In the genomic region with DNA sequence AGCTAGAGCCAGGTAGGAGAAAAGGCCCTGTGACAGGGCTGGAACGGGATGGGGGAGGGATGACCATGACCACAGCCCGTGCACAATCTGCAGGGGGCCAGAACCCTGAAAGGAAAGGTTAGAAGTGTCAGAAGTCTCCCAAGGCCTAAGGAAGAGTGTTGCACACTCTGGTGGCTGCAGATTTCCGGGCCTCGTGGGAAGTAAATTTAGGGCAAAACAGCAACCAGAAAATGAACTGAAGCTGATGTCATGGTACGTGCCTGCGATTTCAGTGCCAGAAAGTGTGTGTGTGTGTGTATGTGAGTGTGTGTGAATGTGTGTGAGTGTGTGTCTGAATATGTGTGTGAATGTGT, we compare ENCODE assay signal across 17 mouse cellular contexts.
DNase-seq lines count a peak whose midpoint lies in the region; ATAC-seq and TF ChIP-seq lines count a peak whose summit lies in the region.
"Had no signal": no experiment of that assay in that cellular context is flagged by ENCODE, and none has a peak within 500 bp of the region (broad histone marks: within the 10 kb centered on the region; RNA-seq: fewer than 3 reads in every experiment).

No protein-coding gene starts in this region.

- peak overlapping the region; percentile 78 for H3K27ac ChIP-seq in gastrocnemius, adult 2 months
- H3K27ac ChIP-seq in liver, embryonic 16.5 days (ENCODE audit: low read length) = peak overlapping the region; percentile 17; the same call in 1 of the 2 replicates
- H3K27ac ChIP-seq in liver, embryonic 12.5 days = no peak overlapping the region
- peak overlapping the region; percentile 90; the same call in 1 of the 2 replicates for H3K27ac ChIP-seq in MEL (ENCODE audit: control insufficient read depth, low read depth, low read length)
- H3K27ac ChIP-seq in liver, postnatal 0 days (ENCODE audit: low read depth) = 0 out of 2 replicates have a peak overlapping the region, but pooled peaks have one; percentile 67
- H3K27ac ChIP-seq: embryonic facial prominence, embryonic 15.5 days; liver, embryonic 14.5 days; midbrain, embryonic 15.5 days had no signal

- no peaks in the 10 kb centered on the region for H3K9me3 ChIP-seq in liver, embryonic 16.5 days (replicated peaks; ENCODE audit: control insufficient read depth, low read length)
- H3K9me3 ChIP-seq in liver, embryonic 12.5 days (replicated peaks) = no peaks in the 10 kb centered on the region
- no peaks in the 10 kb centered on the region for H3K9me3 ChIP-seq in MEL (replicated peaks; ENCODE audit: insufficient read depth, low read length)
- H3K9me3 ChIP-seq in liver, postnatal 0 days (ENCODE audit: low read length) = no peaks in the 10 kb centered on the region
- H3K9me3 ChIP-seq: embryonic facial prominence, embryonic 15.5 days; midbrain, embryonic 15.5 days had no signal

- intact Hi-C loops in gastrocnemius, adult 2 months (cut with DNase I) = loop anchor here (5.0 kb wide), 1 partner anchor 74 kb away; no protein-coding TSS in a partner anchor

- no peak for TF ChIP-seq CTCF in gastrocnemius, adult 2 months (IDR thresholded peaks at IDR 0.05)
- TF ChIP-seq CTCF in MEL (IDR thresholded peaks at IDR 0.05 in 2 of 3, conservative IDR thresholded peaks at IDR 0.05 in 1 of 3; ENCODE audit: control insufficient read depth in 1 of 3, insufficient read depth in 1 of 3, low read depth in 2 of 3, low read length in 3 of 3, poor library complexity in 1 of 3, severe bottlenecking in 1 of 3) = no peak
- TF ChIP-seq CTCF in liver, postnatal 0 days (IDR thresholded peaks at IDR 0.05; ENCODE audit: low read depth) = no peak

- TF ChIP-seq POLR2A in MEL (IDR thresholded peaks at IDR 0.05; ENCODE audit: control insufficient read depth in 1 of 2, insufficient read depth in 1 of 2, low read depth in 1 of 2, low read length in 2 of 2, poor library complexity in 1 of 2) = no peak

- H3K4me3 ChIP-seq in gastrocnemius, adult 2 months = no peak overlapping the region
- H3K4me3 ChIP-seq in liver, embryonic 16.5 days (ENCODE audit: low read depth, low read length) = no peak overlapping the region
- no peak overlapping the region for H3K4me3 ChIP-seq in liver, embryonic 12.5 days
- no peak overlapping the region for H3K4me3 ChIP-seq in MEL (ENCODE audit: control insufficient read depth in 1 of 2, insufficient read depth in 1 of 2, low read depth in 2 of 2, low read length in 2 of 2)
- H3K4me3 ChIP-seq in liver, postnatal 0 days (ENCODE audit: low read depth, low read length) = no peak overlapping the region
- H3K4me3 ChIP-seq: embryonic facial prominence, embryonic 15.5 days; midbrain, embryonic 15.5 days had no signal

- no peak for DNase-seq in gastrocnemius, adult 2 months
- DNase-seq in gastrocnemius, adult 18-20 months (ENCODE audit: low spot score) = no peak
- peak; percentile 27 for DNase-seq in MEL (ENCODE audit: low read depth, low spot score)
- no peak for DNase-seq in liver, postnatal 0 days
- DNase-seq in right cerebral cortex, postnatal 36 days (ENCODE audit: low spot score in 2 of 2) = no peak
- DNase-seq: adrenal gland, postnatal 10 days; cerebellum, adult 9-10 months; gastrocnemius, postnatal 10 days; kidney, adult 11 months; kidney, postnatal 25 days; layer of hippocampus, adult 9-11 months had no signal

- no peak overlapping the region for H3K9ac ChIP-seq in liver, embryonic 16.5 days (ENCODE audit: low read depth, low read length)
- H3K9ac ChIP-seq in liver, embryonic 12.5 days = no peak overlapping the region
- H3K9ac ChIP-seq in MEL (ENCODE audit: control insufficient read depth, low read depth, low read length, poor library complexity, severe bottlenecking) = no peak overlapping the region
- no peak overlapping the region for H3K9ac ChIP-seq in liver, postnatal 0 days (replicated peaks)
- H3K9ac ChIP-seq: embryonic facial prominence, embryonic 15.5 days; liver, embryonic 14.5 days; midbrain, embryonic 15.5 days had no signal

- no peak for TF ChIP-seq RAD21 in MEL (IDR thresholded peaks at IDR 0.05; ENCODE audit: low read depth, low read length)

- no peaks in the 10 kb centered on the region for H3K36me3 ChIP-seq in liver, embryonic 16.5 days (ENCODE audit: control insufficient read depth, insufficient read depth)
- no peaks in the 10 kb centered on the region for H3K36me3 ChIP-seq in liver, embryonic 12.5 days
- peaks cover 0 to 26% of the 10 kb centered on the region in 2 experiments; a peak in 2 of 4 replicates for H3K36me3 ChIP-seq in MEL (ENCODE audit: control insufficient read depth in 1 of 2, insufficient read depth in 2 of 2, low read length in 2 of 2)
- H3K36me3 ChIP-seq in liver, postnatal 0 days (replicated peaks; ENCODE audit: insufficient read depth, low read length) = no peaks in the 10 kb centered on the region
- H3K36me3 ChIP-seq: embryonic facial prominence, embryonic 15.5 days; midbrain, embryonic 15.5 days had no signal

- no peak for TF ChIP-seq EP300 in MEL (IDR thresholded peaks at IDR 0.05; ENCODE audit: low read depth in 1 of 2, low read length in 2 of 2)
- TF ChIP-seq EP300 in liver, postnatal 0 days (IDR thresholded peaks at IDR 0.05; ENCODE audit: low read depth) = no peak

- H3K4me1 ChIP-seq in liver, embryonic 16.5 days (ENCODE audit: control insufficient read depth, low read depth, low read length) = peaks cover 43% of the 10 kb centered on the region
- H3K4me1 ChIP-seq in liver, embryonic 12.5 days = peaks cover 58% of the 10 kb centered on the region
- peaks cover 16 to 56% of the 10 kb centered on the region in 2 experiments for H3K4me1 ChIP-seq in MEL (ENCODE audit: control insufficient read depth in 1 of 2, insufficient read depth in 2 of 2, low read length in 2 of 2)
- H3K4me1 ChIP-seq in liver, postnatal 0 days (ENCODE audit: insufficient read depth) = peaks cover 49% of the 10 kb centered on the region

- 35% methylated on average over 6 of the region's 6 CpGs for WGBS in liver, embryonic 16.5 days (ENCODE audit: insufficient replicate concordance)
- 42% methylated on average over 6 of the region's 6 CpGs for whole genome bisulfite sequencing in liver, embryonic 12.5 days (ENCODE audit: insufficient replicate concordance)
- 41% methylated on average over 6 of the region's 6 CpGs for WGBS in liver, postnatal 0 days (ENCODE audit: insufficient replicate concordance)

- no peak overlapping the region for H3K4me2 ChIP-seq in liver, embryonic 16.5 days (ENCODE audit: low read depth, low read length)
- no peak overlapping the region for H3K4me2 ChIP-seq in liver, embryonic 12.5 days
- H3K4me2 ChIP-seq in liver, postnatal 0 days (ENCODE audit: low read depth, low read length) = no peak overlapping the region
- H3K4me2 ChIP-seq: embryonic facial prominence, embryonic 15.5 days; midbrain, embryonic 15.5 days had no signal

- no peak for ATAC-seq in liver, embryonic 16.5 days (ENCODE audit: low read depth)
- ATAC-seq in liver, embryonic 12.5 days = no peak
- ATAC-seq in liver, postnatal 0 days = no peak
- ATAC-seq: forebrain, embryonic 16.5 days had no signal

- H3K79me2 ChIP-seq in MEL (ENCODE audit: control insufficient read depth, insufficient read depth, low read length, poor library complexity) = no peaks in the 10 kb centered on the region; the same call in 1 of the 2 replicates

- no peaks in the 10 kb centered on the region for H3K27me3 ChIP-seq in liver, embryonic 16.5 days (ENCODE audit: control insufficient read depth, insufficient read depth, low read depth, low read length)
- H3K27me3 ChIP-seq in liver, embryonic 12.5 days (replicated peaks) = peaks cover 21% of the 10 kb centered on the region
- no peaks in the 10 kb centered on the region for H3K27me3 ChIP-seq in MEL (ENCODE audit: control insufficient read depth in 1 of 2, insufficient read depth in 2 of 2, low read length in 2 of 2)
- 0 out of 2 replicates have a peak, but pooled peaks cover 3% of the 10 kb centered on the region for H3K27me3 ChIP-seq in liver, postnatal 0 days (ENCODE audit: insufficient read depth, low read length)
- H3K27me3 ChIP-seq: midbrain, embryonic 15.5 days had no signal

TF ChIP-seq in MEL, 35 proteins besides CTCF, POLR2A, EP300 and RAD21:
- TF ChIP-seq NELFE (IDR thresholded peaks at IDR 0.05; ENCODE audit: low read depth, low read length) (no peak), TBP (IDR thresholded peaks at IDR 0.05; ENCODE audit: low read depth, low read length) (no peak), ZKSCAN1 (IDR thresholded peaks at IDR 0.05; ENCODE audit: low read depth, low read length) (no peak), TAL1 (IDR thresholded peaks at IDR 0.05; ENCODE audit: low read length) (no peak), ELF1 (IDR thresholded peaks at IDR 0.05; ENCODE audit: low read depth, low read length) (no peak), BHLHE40 (IDR thresholded peaks at IDR 0.05; ENCODE audit: borderline replicate concordance, low read depth, low read length) (no peak), E2F4 (IDR thresholded peaks at IDR 0.05; ENCODE audit: borderline replicate concordance, low read depth, low read length) (no peak), RCOR1 (IDR thresholded peaks at IDR 0.05; ENCODE audit: low read depth, low read length) (no peak), ETS1 (IDR thresholded peaks at IDR 0.05; ENCODE audit: low read depth, low read length) (no peak), USF1 (IDR thresholded peaks at IDR 0.05; ENCODE audit: low read depth, low read length) (no peak), GATA1 (IDR thresholded peaks at IDR 0.05; ENCODE audit: low read depth, low read length) (no peak), KAT2A (conservative IDR thresholded peaks at IDR 0.05; ENCODE audit: low read depth, low read length) (no peak)
